8 mouse cellular contexts compared by ENCODE assay signal in the genomic region with DNA sequence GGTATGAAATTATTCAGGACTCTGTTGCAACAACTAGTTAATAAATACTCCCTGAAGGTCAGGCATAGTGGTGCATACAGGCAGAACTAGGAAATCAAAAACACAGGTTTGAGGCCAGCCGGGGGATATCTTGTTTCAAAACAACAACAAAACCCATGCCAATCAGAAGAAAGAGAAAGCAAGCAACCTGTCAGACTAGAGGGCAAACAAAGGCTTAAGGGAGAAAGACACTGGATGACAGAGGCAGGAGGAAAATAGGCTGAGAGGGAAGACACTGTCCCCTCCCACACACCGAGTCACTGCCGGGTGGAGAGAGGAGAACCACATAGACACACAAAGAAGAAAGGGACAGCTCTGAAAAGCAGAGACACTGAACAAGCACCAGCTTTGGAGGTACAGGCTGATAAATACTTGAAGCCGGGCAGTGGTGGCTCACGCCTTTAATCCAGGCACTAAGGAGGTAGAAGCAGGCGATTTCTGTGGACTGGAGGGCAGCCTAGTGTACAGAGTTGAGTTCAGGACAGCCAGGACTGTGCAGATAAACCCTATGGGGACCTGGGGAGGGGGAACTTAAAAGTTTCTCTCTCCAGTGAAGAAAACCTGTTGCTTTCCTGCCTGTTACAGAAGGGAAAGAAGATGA. TPM values are rescaled to one million over a fixed set of nuclear protein-coding genes. Genes with fewer than 3 reads are reported as not detected.
DNase-seq lines count a peak whose midpoint lies in the region; ATAC-seq and TF ChIP-seq lines count a peak whose summit lies in the region.

No protein-coding gene starts in this region.

- no peaks in the 10 kb centered on the region for H3K27me3 ChIP-seq in E14TG2a.4 (ENCODE audit: insufficient read depth, low read length)
- no peaks in the 10 kb centered on the region for H3K27me3 ChIP-seq in heart, embryonic 16.5 days (ENCODE audit: control insufficient read depth, insufficient read depth, low read length)
- H3K27me3 ChIP-seq in liver, embryonic 14.5 days (ENCODE audit: control insufficient read depth, insufficient read depth, low read length), result no peaks in the 10 kb centered on the region

- H3K4me2 ChIP-seq in heart, embryonic 16.5 days (ENCODE audit: low read depth, low read length), result peak overlapping the region; percentile 96
- peak overlapping the region; percentile 81 for H3K4me2 ChIP-seq in liver, embryonic 14.5 days (ENCODE audit: low read depth)

- ATAC-seq in heart, embryonic 16.5 days (replicated peaks; ENCODE audit: extremely low read depth, insufficient read depth, low FRiP score), result no peak
- ATAC-seq in liver, embryonic 14.5 days (ENCODE audit: insufficient read depth), result no peak
- ATAC-seq in inflammation-experienced regulatory T-cells, adult 6 months, result no peak

- H3K9ac ChIP-seq in heart, embryonic 16.5 days (ENCODE audit: low read length), result peak overlapping the region; percentile 84
- no peak overlapping the region; the same call in 1 of the 2 replicates for H3K9ac ChIP-seq in liver, embryonic 14.5 days (replicated peaks)

- TF ChIP-seq CTCF in E14TG2a.4 (conservative IDR thresholded peaks at IDR 0.05; ENCODE audit: low read length), result no peak
- no peak for TF ChIP-seq CTCF in liver, embryonic 14.5 days (IDR thresholded peaks at IDR 0.05; ENCODE audit: low read depth)

- H3K9me3 ChIP-seq in E14TG2a.4 (ENCODE audit: low read length), result no peaks in the 10 kb centered on the region
- H3K9me3 ChIP-seq in heart, embryonic 16.5 days (replicated peaks; ENCODE audit: control insufficient read depth, low read length), result no peaks in the 10 kb centered on the region
- no peaks in the 10 kb centered on the region for H3K9me3 ChIP-seq in liver, embryonic 14.5 days (ENCODE audit: control insufficient read depth, low read length)

- H3K27ac ChIP-seq in heart, embryonic 16.5 days (ENCODE audit: low read length), result no peak overlapping the region
- no peak overlapping the region for H3K27ac ChIP-seq in liver, embryonic 14.5 days

- peak; percentile 55 for DNase-seq in cerebellum, adult 9-10 months
- no peak for DNase-seq in cerebellum, postnatal 36 days
- DNase-seq in liver, embryonic 14.5 days (ENCODE audit: low read depth in 3 of 3, low spot score in 3 of 3), result no peak
- no peak for DNase-seq in embryo, embryonic 9.5 days (ENCODE audit: extremely low spot score)
- DNase-seq in yolk sac, embryonic 10.5 days (ENCODE audit: low spot score), result no peak

- 80% methylated on average over 6 of the region's 6 CpGs for WGBS in heart, embryonic 16.5 days
- WGBS in liver, embryonic 14.5 days (ENCODE audit: insufficient replicate concordance), result 77% methylated on average over 6 of the region's 6 CpGs

- peak overlapping the region; percentile 85 for H3K4me3 ChIP-seq in E14TG2a.4 (replicated peaks; ENCODE audit: low read length)
- H3K4me3 ChIP-seq in heart, embryonic 16.5 days (ENCODE audit: low read length), result peak overlapping the region; percentile 79
- peak overlapping the region in 1 of 2 experiments; percentile 90; a peak in 1 of 4 replicates for H3K4me3 ChIP-seq in liver, embryonic 14.5 days (ENCODE audit: insufficient read depth in 1 of 2, low read depth in 2 of 2, low read length in 2 of 2)

- peaks cover 76% of the 10 kb centered on the region for H3K4me1 ChIP-seq in E14TG2a.4 (replicated peaks; ENCODE audit: low read depth, low read length)
- peaks cover 31% of the 10 kb centered on the region for H3K4me1 ChIP-seq in heart, embryonic 16.5 days (ENCODE audit: control insufficient read depth, insufficient read depth, low read length)
- peaks cover 18 to 21% of the 10 kb centered on the region in 2 experiments for H3K4me1 ChIP-seq in liver, embryonic 14.5 days (replicated peaks; ENCODE audit: control insufficient read depth in 2 of 2, insufficient read depth in 2 of 2, low read length in 1 of 2)

- peaks cover 69% of the 10 kb centered on the region for H3K36me3 ChIP-seq in E14TG2a.4 (ENCODE audit: insufficient read depth, low read length)
- peaks cover 24% of the 10 kb centered on the region for H3K36me3 ChIP-seq in heart, embryonic 16.5 days (ENCODE audit: control insufficient read depth, insufficient read depth)
- peaks cover 14% of the 10 kb centered on the region for H3K36me3 ChIP-seq in liver, embryonic 14.5 days (replicated peaks; ENCODE audit: control insufficient read depth, insufficient read depth, low read depth)

- no peak for TF ChIP-seq EP300 in liver, embryonic 14.5 days (IDR thresholded peaks at IDR 0.05; ENCODE audit: low read depth)

RNA-seq across cellular contexts. Expression of gene Rpl18, which starts 1.3 kb away (rescaled TPM):
- polyA plus RNA-seq in heart, embryonic 16.5 days (2015; fragmentation: Nextera tagmentation; extraction: Ambion mirVana), result 520 and 591 TPM in 2 replicates
- 499 and 605 TPM in 2 replicates for polyA plus RNA-seq in liver, embryonic 14.5 days (2012; rRNA removed)
- 832 and 846 TPM in 2 replicates for polyA plus RNA-seq in liver, embryonic 14.5 days (2014; fragmentation: Nextera tagmentation; extraction: Ambion mirVana)
- polyA plus RNA-seq in inflammation-experienced regulatory T-cells, adult 6 months (2017; shearing (Covaris generic)), result 1,000 to 10,000 TPM; 1,609 to 2,946 (median 2,383) TPM

RNA-seq across cellular contexts. Expression of gene Sphk2, which starts 3.8 kb away (rescaled TPM):
- polyA plus RNA-seq in heart, embryonic 16.5 days (2015; fragmentation: Nextera tagmentation; extraction: Ambion mirVana), result 18.9 and 19.1 TPM in 2 replicates
- 7.6 and 9.1 TPM in 2 replicates for polyA plus RNA-seq in liver, embryonic 14.5 days (2012; rRNA removed)
- polyA plus RNA-seq in liver, embryonic 14.5 days (2014; fragmentation: Nextera tagmentation; extraction: Ambion mirVana), result 5.8 and 9.0 TPM in 2 replicates
- polyA plus RNA-seq in inflammation-experienced regulatory T-cells, adult 6 months (2017; shearing (Covaris generic)), result 10 to 100 TPM; 12.1 to 17.3 (median 15.5) TPM

RNA-seq across cellular contexts. Expression of gene Fam83e, which starts 7.0 kb away (rescaled TPM):
- 0.39 and 0.84 TPM in 2 replicates for polyA plus RNA-seq in heart, embryonic 16.5 days (2015; fragmentation: Nextera tagmentation; extraction: Ambion mirVana)
- 0.31 and 0.32 TPM in 2 replicates for polyA plus RNA-seq in liver, embryonic 14.5 days (2012; rRNA removed)
- polyA plus RNA-seq in liver, embryonic 14.5 days (2014; fragmentation: Nextera tagmentation; extraction: Ambion mirVana), result 0.14 and 0.32 TPM in 2 replicates
- polyA plus RNA-seq in inflammation-experienced regulatory T-cells, adult 6 months (2017; shearing (Covaris generic)), result under 1 TPM in 2 of 3 experiments, not detected in 1; 0.63 to 0.80 TPM

RNA-seq across cellular contexts. Expression of gene Dbp, which starts 9.1 kb away (rescaled TPM):
- polyA plus RNA-seq in heart, embryonic 16.5 days (2015; fragmentation: Nextera tagmentation; extraction: Ambion mirVana), result 3.0 and 3.6 TPM in 2 replicates
- polyA plus RNA-seq in liver, embryonic 14.5 days (2012; rRNA removed), result 0.69 and 0.80 TPM in 2 replicates
- polyA plus RNA-seq in liver, embryonic 14.5 days (2014; fragmentation: Nextera tagmentation; extraction: Ambion mirVana), result 0.51 and 0.54 TPM in 2 replicates
- 1 to 10 TPM; 3.1 to 8.6 (median 6.5) TPM for polyA plus RNA-seq in inflammation-experienced regulatory T-cells, adult 6 months (2017; shearing (Covaris generic))

RNA-seq across cellular contexts. Expression of gene Spaca4, which starts 11.6 kb away (rescaled TPM):
- polyA plus RNA-seq in heart, embryonic 16.5 days (2015; fragmentation: Nextera tagmentation; extraction: Ambion mirVana), result not detected in 2 replicates
- polyA plus RNA-seq in liver, embryonic 14.5 days (2012; rRNA removed), result not detected in 2 replicates
- not detected in 2 replicates for polyA plus RNA-seq in liver, embryonic 14.5 days (2014; fragmentation: Nextera tagmentation; extraction: Ambion mirVana)
- not detected for polyA plus RNA-seq in inflammation-experienced regulatory T-cells, adult 6 months (2017; shearing (Covaris generic))
